Mouse (Mus musculus) embryonic fibroblast, embryonic 13.5 days (primary cell): ENCODE measurements around the gene Cd300a.

Source experiments
- CTCF ChIP-seq: IDR thresholded peaks from 2 replicates; pipeline ENCODE4 v1.5.1; 2011; ENCODE audit warnings: mild to moderate bottlenecking, control low read depth, low read length, moderate library complexity, borderline replicate concordance; ENCODE audit not compliant: insufficient read depth
- POLR2A ChIP-seq: IDR thresholded peaks from 2 replicates; pipeline ENCODE4 v1.6.1; 2011; ENCODE audit warnings: low read depth, mild to moderate bottlenecking, control low read depth, low read length, moderate library complexity

DNA sequence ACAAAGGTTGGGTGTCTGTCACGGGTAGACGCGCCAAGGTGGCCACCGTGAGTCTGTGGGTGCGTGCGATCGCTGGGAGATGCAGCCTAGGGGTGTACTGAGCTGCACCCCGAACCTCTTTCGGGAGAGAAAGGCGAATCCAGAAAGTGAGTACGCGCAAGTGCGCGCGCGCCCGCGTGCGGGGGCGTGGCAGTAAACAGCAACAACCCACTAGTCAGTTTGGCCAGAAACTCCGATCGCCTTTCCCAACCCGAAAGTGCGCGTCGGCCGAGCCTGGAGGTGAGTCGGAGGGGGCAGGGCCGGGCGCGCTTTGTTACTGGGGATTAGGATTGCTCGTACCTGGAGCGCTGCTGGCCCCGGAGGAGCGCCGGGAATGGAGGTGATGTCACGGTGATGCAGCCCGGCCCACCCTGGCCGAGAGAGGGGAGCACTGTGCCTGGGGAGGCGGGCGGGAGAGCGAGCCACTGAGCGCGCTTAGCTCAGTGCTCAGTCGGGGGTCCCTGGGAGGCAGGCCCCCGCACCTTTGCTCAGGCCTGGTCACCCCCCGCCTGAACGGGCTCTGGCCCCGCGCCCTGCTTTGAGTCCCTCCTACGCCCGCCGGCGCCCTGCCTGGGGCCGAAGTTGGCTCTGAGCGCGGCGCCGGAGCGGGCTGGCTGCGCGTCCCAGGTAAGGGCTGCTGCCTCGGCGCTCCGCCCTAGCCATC is 38.1 kb upstream of the Cd300a start:
- TF ChIP-seq CTCF, result no peak
- TF ChIP-seq POLR2A, result 0 out of 2 replicates have a peak, but pooled peaks have one; percentile 3
